ENCODE assay signal across 28 mouse cellular contexts in genomic region chr6:36990186-36990585, GRCm38 (mm10).
DNase-seq lines count a peak whose midpoint lies in the region; ATAC-seq and TF ChIP-seq lines count a peak whose summit lies in the region.
"Had no signal": no experiment of that assay in that cellular context is flagged by ENCODE, and none has a peak within 500 bp of the region (broad histone marks: within the 10 kb centered on the region; RNA-seq: fewer than 3 reads in every experiment).

No protein-coding gene starts in this region.

- H3K27me3 ChIP-seq in heart, embryonic 11.5 days (ENCODE audit: control insufficient read depth, insufficient read depth, low read length), result no peaks in the 10 kb centered on the region
- H3K27me3 ChIP-seq in lung, embryonic 14.5 days (ENCODE audit: insufficient read depth, low read length), result no peaks in the 10 kb centered on the region
- H3K27me3 ChIP-seq in lung, postnatal 0 days (replicated peaks; ENCODE audit: insufficient read depth, low read length), result no peaks in the 10 kb centered on the region
- H3K27me3 ChIP-seq: embryonic facial prominence, embryonic 13.5 days; forebrain, embryonic 13.5 days; heart, embryonic 12.5 days; heart, embryonic 15.5 days; hindbrain, embryonic 13.5 days; intestine, embryonic 15.5 days had no signal

- ATAC-seq in heart, embryonic 11.5 days (replicated peaks; ENCODE audit: insufficient number of reproducible peaks, low FRiP score, low TSS enrichment), result no peak
- no peak for ATAC-seq in lung, embryonic 14.5 days (ENCODE audit: insufficient read depth)
- ATAC-seq in lung, postnatal 0 days, result no peak
- ATAC-seq: CD4-positive, CD25-positive, alpha-beta regulatory T cell, adult 4 months; forebrain, embryonic 13.5 days; hindbrain, embryonic 16.5 days; intestine, embryonic 15.5 days had no signal

- no peak for TF ChIP-seq CTCF in lung, embryonic 14.5 days (IDR thresholded peaks at IDR 0.05; ENCODE audit: low read depth)
- TF ChIP-seq CTCF in lung, postnatal 0 days (IDR thresholded peaks at IDR 0.05), result no peak

- H3K36me3 ChIP-seq in heart, embryonic 11.5 days (ENCODE audit: control insufficient read depth, insufficient read depth, low read length), result no peaks in the 10 kb centered on the region
- H3K36me3 ChIP-seq in lung, embryonic 14.5 days (ENCODE audit: insufficient read depth), result no peaks in the 10 kb centered on the region
- H3K36me3 ChIP-seq in lung, postnatal 0 days (ENCODE audit: insufficient read depth, low read length), result no peaks in the 10 kb centered on the region
- H3K36me3 ChIP-seq: embryonic facial prominence, embryonic 10.5 days; embryonic facial prominence, embryonic 13.5 days; heart, embryonic 12.5 days; heart, embryonic 15.5 days; hindbrain, embryonic 10.5 days; hindbrain, embryonic 13.5 days; intestine, embryonic 15.5 days had no signal

- peak; percentile 18 for DNase-seq in heart, adult 11 months
- DNase-seq in lung, embryonic 14.5 days, result peak; percentile 61
- no peak for DNase-seq in lung, postnatal 0 days (ENCODE audit: low spot score)
- peak; percentile 16 for DNase-seq in brain, embryonic 18.5 days (ENCODE audit: low read depth, low spot score)
- no peak for DNase-seq in thymus, postnatal 0 days (ENCODE audit: low spot score)
- DNase-seq: adrenal gland, adult 2 months; adrenal gland, postnatal 14 days; cerebellum, adult 11 months; cerebellum, adult 8-10 months; cerebellum, postnatal 10 days; cerebellum, postnatal 36 days; embryo, embryonic 11 days; gastrocnemius, postnatal 10 days; gastrocnemius, postnatal 36 days; heart, postnatal 10 days; heart, postnatal 36 days had no signal

- no peaks in the 10 kb centered on the region for H3K4me1 ChIP-seq in heart, embryonic 11.5 days (ENCODE audit: control insufficient read depth, insufficient read depth, low read length)
- no peaks in the 10 kb centered on the region for H3K4me1 ChIP-seq in lung, embryonic 14.5 days (ENCODE audit: insufficient read depth)
- no peaks in the 10 kb centered on the region for H3K4me1 ChIP-seq in lung, postnatal 0 days (ENCODE audit: insufficient read depth, low read depth, low read length)
- H3K4me1 ChIP-seq: forebrain, embryonic 13.5 days; heart, embryonic 12.5 days; heart, embryonic 15.5 days; hindbrain, embryonic 10.5 days; hindbrain, embryonic 13.5 days; intestine, embryonic 15.5 days had no signal

- TF ChIP-seq EP300 in lung, postnatal 0 days (IDR thresholded peaks at IDR 0.05), result no peak

- no peak overlapping the region for H3K9ac ChIP-seq in heart, embryonic 11.5 days (ENCODE audit: low read depth, low read length)
- no peak overlapping the region for H3K9ac ChIP-seq in lung, embryonic 14.5 days
- no peak overlapping the region for H3K9ac ChIP-seq in lung, postnatal 0 days (replicated peaks; ENCODE audit: low read depth)
- H3K9ac ChIP-seq: embryonic facial prominence, embryonic 13.5 days; forebrain, embryonic 13.5 days; heart, embryonic 12.5 days; heart, embryonic 15.5 days; hindbrain, embryonic 13.5 days; intestine, embryonic 15.5 days had no signal

- no peak overlapping the region for H3K4me2 ChIP-seq in heart, embryonic 11.5 days
- no peak overlapping the region for H3K4me2 ChIP-seq in lung, embryonic 14.5 days
- H3K4me2 ChIP-seq in lung, postnatal 0 days (replicated peaks; ENCODE audit: low read depth, low read length), result no peak overlapping the region
- H3K4me2 ChIP-seq: embryonic facial prominence, embryonic 13.5 days; forebrain, embryonic 13.5 days; heart, embryonic 12.5 days; heart, embryonic 15.5 days; hindbrain, embryonic 13.5 days; intestine, embryonic 15.5 days had no signal

- 68% methylated on average over 3 of the region's 3 CpGs for WGBS in heart, embryonic 11.5 days (ENCODE audit: insufficient replicate concordance)
- 44% methylated on average over 3 of the region's 3 CpGs for WGBS in lung, embryonic 14.5 days
- 48% methylated on average over 3 of the region's 3 CpGs for WGBS in lung, postnatal 0 days

- no peaks in the 10 kb centered on the region for H3K9me3 ChIP-seq in heart, embryonic 11.5 days (replicated peaks; ENCODE audit: control insufficient read depth, low read length)
- H3K9me3 ChIP-seq in lung, embryonic 14.5 days (ENCODE audit: low read depth, low read length), result no peaks in the 10 kb centered on the region
- H3K9me3 ChIP-seq in lung, postnatal 0 days (ENCODE audit: low read length), result no peaks in the 10 kb centered on the region
- H3K9me3 ChIP-seq: embryonic facial prominence, embryonic 10.5 days; embryonic facial prominence, embryonic 13.5 days; forebrain, embryonic 13.5 days; heart, embryonic 12.5 days; heart, embryonic 15.5 days; hindbrain, embryonic 10.5 days; hindbrain, embryonic 13.5 days; intestine, embryonic 15.5 days had no signal

- no peak overlapping the region for H3K27ac ChIP-seq in heart, embryonic 11.5 days (ENCODE audit: low read depth, low read length)
- no peak overlapping the region for H3K27ac ChIP-seq in lung, embryonic 14.5 days (ENCODE audit: low read depth)
- H3K27ac ChIP-seq in lung, postnatal 0 days (ENCODE audit: low read length), result no peak overlapping the region
- H3K27ac ChIP-seq: embryonic facial prominence, embryonic 10.5 days; embryonic facial prominence, embryonic 13.5 days; forebrain, embryonic 13.5 days; heart, embryonic 15.5 days; hindbrain, embryonic 10.5 days; hindbrain, embryonic 13.5 days; intestine, embryonic 15.5 days had no signal

- no peak overlapping the region for H3K4me3 ChIP-seq in heart, embryonic 11.5 days (ENCODE audit: low read depth, low read length)
- H3K4me3 ChIP-seq in lung, embryonic 14.5 days (ENCODE audit: low read depth, low read length), result no peak overlapping the region
- no peak overlapping the region for H3K4me3 ChIP-seq in lung, postnatal 0 days (ENCODE audit: low read depth, low read length)
- H3K4me3 ChIP-seq: embryonic facial prominence, embryonic 10.5 days; embryonic facial prominence, embryonic 13.5 days; erythroblast, embryonic 14.5 days; forebrain, embryonic 13.5 days; heart, embryonic 12.5 days; heart, embryonic 15.5 days; hindbrain, embryonic 10.5 days; hindbrain, embryonic 13.5 days; intestine, embryonic 15.5 days had no signal

Comparison
In these comparisons a context has a peak if more than half of its experiments do, and no peak if none do; other contexts are left out.
1. DNase-seq: peak in heart, adult 11 months (single experiment), lung, embryonic 14.5 days (single experiment) and brain, embryonic 18.5 days (single experiment); none in lung, postnatal 0 days (single experiment) and thymus, postnatal 0 days (single experiment).